ENCODE assay signal across 26 mouse cellular contexts in the genomic region with DNA sequence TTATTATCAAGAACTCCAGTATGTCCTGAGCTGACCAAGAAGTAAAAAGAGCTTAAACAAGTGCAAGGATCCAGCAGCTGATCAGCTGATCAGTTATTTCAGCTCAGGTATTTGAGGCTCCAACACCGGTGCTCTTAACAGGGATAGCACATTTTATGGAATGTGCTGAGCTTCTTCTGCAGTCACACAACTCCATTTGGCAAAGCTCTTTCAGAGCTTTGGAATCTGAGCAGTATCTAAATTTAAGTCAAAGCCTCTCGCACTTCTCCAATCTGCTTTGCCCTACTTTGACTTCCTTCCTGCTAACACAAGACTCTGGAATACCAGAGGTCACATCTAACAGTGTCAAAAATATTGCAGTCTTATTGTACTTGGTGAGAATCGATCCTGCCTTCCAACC.
"Had no signal": no experiment of that assay in that cellular context is flagged by ENCODE, and none has a peak within 500 bp of the region (broad histone marks: within the 10 kb centered on the region; RNA-seq: fewer than 3 reads in every experiment).

No protein-coding gene starts in this region.

- H3K27ac ChIP-seq: kidney, postnatal 0 days; layer of hippocampus, adult 2 months; limb, embryonic 10.5 days; limb, embryonic 13.5 days; liver, embryonic 12.5 days; liver, embryonic 15.5 days; lung, embryonic 15.5 days; midbrain, embryonic 10.5 days; midbrain, embryonic 13.5 days; neural tube, embryonic 13.5 days; stomach, embryonic 15.5 days had no signal

- DNase-seq: kidney, adult 2 months; layer of hippocampus, adult 9-11 months; layer of hippocampus, postnatal 36 days; liver; lung, adult 18-20 months; lung, postnatal 10 days; lung, postnatal 36 days; retina, postnatal 1 day; right cerebral cortex, postnatal 4 days; spleen, adult 18-20 months; thymus, adult 18-20 months; thymus, postnatal 36 days had no signal

- H3K9ac ChIP-seq: limb, embryonic 13.5 days; liver, embryonic 12.5 days; liver, embryonic 15.5 days; lung, embryonic 15.5 days; midbrain, embryonic 13.5 days; neural tube, embryonic 13.5 days; stomach, embryonic 15.5 days had no signal

- H3K36me3 ChIP-seq: limb, embryonic 10.5 days; limb, embryonic 13.5 days; liver, embryonic 12.5 days; liver, embryonic 15.5 days; lung, embryonic 15.5 days; midbrain, embryonic 10.5 days; midbrain, embryonic 13.5 days; neural tube, embryonic 13.5 days; stomach, embryonic 15.5 days had no signal

- H3K4me1 ChIP-seq: limb, embryonic 10.5 days; limb, embryonic 13.5 days; liver, embryonic 12.5 days; liver, embryonic 15.5 days; lung, embryonic 15.5 days; megakaryocyte, embryonic 14.5 days; midbrain, embryonic 13.5 days; neural tube, embryonic 13.5 days; stomach, embryonic 15.5 days had no signal

- H3K9me3 ChIP-seq: limb, embryonic 10.5 days; limb, embryonic 13.5 days; liver, embryonic 12.5 days; liver, embryonic 15.5 days; lung, embryonic 15.5 days; midbrain, embryonic 10.5 days; midbrain, embryonic 13.5 days; neural tube, embryonic 13.5 days; stomach, embryonic 15.5 days had no signal

- H3K4me2 ChIP-seq: limb, embryonic 13.5 days; liver, embryonic 12.5 days; liver, embryonic 15.5 days; lung, embryonic 15.5 days; midbrain, embryonic 13.5 days; neural tube, embryonic 13.5 days; stomach, embryonic 15.5 days had no signal

- H3K4me3 ChIP-seq: layer of hippocampus, adult 2 months; limb, embryonic 10.5 days; limb, embryonic 13.5 days; liver, embryonic 12.5 days; liver, embryonic 15.5 days; lung, embryonic 15.5 days; megakaryocyte, embryonic 14.5 days; midbrain, embryonic 10.5 days; midbrain, embryonic 13.5 days; myocyte; neural tube, embryonic 13.5 days; stomach, embryonic 15.5 days had no signal

- H3K27me3 ChIP-seq: limb, embryonic 13.5 days; liver, embryonic 12.5 days; liver, embryonic 15.5 days; lung, embryonic 15.5 days; megakaryocyte, embryonic 14.5 days; neural tube, embryonic 13.5 days; stomach, embryonic 15.5 days had no signal

- ATAC-seq: liver, embryonic 12.5 days; midbrain, embryonic 13.5 days; midbrain, embryonic 16.5 days had no signal
